ENCODE assay signal across 8 mouse cellular contexts in the genomic region with DNA sequence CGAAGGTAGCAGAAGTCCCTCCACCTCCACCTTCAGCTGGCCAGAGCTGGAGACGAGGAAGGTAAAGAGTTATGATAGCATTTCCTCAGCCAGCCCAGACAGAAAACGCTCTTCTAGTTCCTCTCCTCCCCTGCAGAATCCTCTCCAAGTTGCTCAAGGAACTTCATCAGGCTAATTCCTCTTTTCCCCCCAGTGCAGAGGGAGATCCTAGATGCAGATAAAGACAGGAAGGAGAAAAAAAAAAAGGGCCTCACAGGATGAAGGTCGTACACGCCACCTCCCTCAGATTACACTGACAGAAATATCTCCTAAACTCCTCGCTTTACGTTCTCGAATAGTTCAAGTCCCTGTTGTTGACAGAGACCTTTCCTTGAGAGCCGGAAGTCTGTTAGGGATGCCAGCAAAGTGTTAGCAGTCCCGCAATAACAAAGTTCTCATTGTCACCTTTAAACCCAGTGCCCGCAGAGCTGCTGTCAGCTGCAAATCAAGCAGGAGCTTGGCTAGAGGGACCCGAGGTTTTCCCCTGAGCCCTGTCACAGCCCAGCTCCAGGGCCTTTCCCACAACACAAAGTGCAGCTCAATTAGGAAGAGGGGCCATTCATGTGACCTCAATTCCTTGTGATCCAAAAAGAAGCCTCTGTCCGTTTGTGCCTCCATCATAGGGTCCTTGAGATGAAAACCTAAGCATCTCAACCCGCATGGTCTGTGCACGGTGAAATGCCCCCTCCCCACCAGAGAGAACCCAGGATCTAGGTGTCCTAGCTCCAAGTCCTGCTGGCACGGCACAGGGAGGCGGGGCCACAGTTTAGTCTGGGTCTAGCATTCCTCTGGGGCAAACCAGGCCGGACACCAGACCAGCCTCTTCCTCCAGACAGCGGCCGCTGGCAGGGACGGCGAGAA. TPM values are rescaled to one million over a fixed set of nuclear protein-coding genes. Genes with fewer than 3 reads are reported as not detected.
DNase-seq lines count a peak whose midpoint lies in the region; ATAC-seq and TF ChIP-seq lines count a peak whose summit lies in the region.

No protein-coding gene starts in this region.

- H3K36me3 ChIP-seq in ES-Bruce4 (ENCODE audit: control insufficient read depth, insufficient read depth, low read length, poor library complexity, severe bottlenecking) = peaks cover 10% of the 10 kb centered on the region
- peaks cover 39% of the 10 kb centered on the region for H3K36me3 ChIP-seq in heart, embryonic 14.5 days (ENCODE audit: control insufficient read depth, insufficient read depth, low read length)
- peaks cover 50% of the 10 kb centered on the region for H3K36me3 ChIP-seq in kidney, embryonic 15.5 days

- H3K4me3 ChIP-seq in ES-Bruce4 (ENCODE audit: low read depth, low read length) = peak overlapping the region; percentile 61
- peak overlapping the region; percentile 79 for H3K4me3 ChIP-seq in embryonic fibroblast, embryonic 13.5 days (ENCODE audit: insufficient read depth, low read length)
- H3K4me3 ChIP-seq in heart, embryonic 14.5 days (ENCODE audit: control insufficient read depth in 1 of 2, insufficient read depth in 1 of 2, low read depth in 1 of 2, low read length in 2 of 2) = peak overlapping the region; percentile 65 to 75
- H3K4me3 ChIP-seq in kidney, embryonic 15.5 days (replicated peaks) = peak overlapping the region; percentile 96

- TF ChIP-seq POLR2A in ES-Bruce4 (IDR thresholded peaks at IDR 0.05; ENCODE audit: insufficient read depth, low read length) = no peak
- TF ChIP-seq POLR2A in embryonic fibroblast, embryonic 13.5 days (IDR thresholded peaks at IDR 0.05; ENCODE audit: low read depth, low read length) = peak; percentile 80

- DNase-seq in adrenal gland, postnatal 36 days = peak; percentile 80 to 86
- DNase-seq in lung, postnatal 14 days = peak; percentile 77
- DNase-seq in retina, postnatal 1 day = peak; percentile 58

- no peaks in the 10 kb centered on the region for H3K27me3 ChIP-seq in ES-Bruce4 (ENCODE audit: control insufficient read depth, insufficient read depth, low read length, poor library complexity, severe bottlenecking)
- H3K27me3 ChIP-seq in heart, embryonic 14.5 days (ENCODE audit: control insufficient read depth, insufficient read depth, low read length) = no peaks in the 10 kb centered on the region
- no peaks in the 10 kb centered on the region for H3K27me3 ChIP-seq in kidney, embryonic 15.5 days

- peak; percentile 29; the same call in 1 of the 2 replicates for ATAC-seq in heart, embryonic 14.5 days (ENCODE audit: insufficient number of reproducible peaks, insufficient read depth, low FRiP score, low read depth)
- ATAC-seq in kidney, embryonic 15.5 days (replicated peaks; ENCODE audit: low FRiP score) = peak; percentile 64
- no peak for ATAC-seq in frontal cortex, adult (ENCODE audit: low TSS enrichment)

- H3K9ac ChIP-seq in ES-Bruce4 (ENCODE audit: low read depth, poor library complexity, severe bottlenecking) = peak overlapping the region; percentile 89
- H3K9ac ChIP-seq in heart, embryonic 14.5 days (ENCODE audit: low read length) = peak overlapping the region; percentile 89
- H3K9ac ChIP-seq in kidney, embryonic 15.5 days = peak overlapping the region; percentile 91

- no peaks in the 10 kb centered on the region for H3K9me3 ChIP-seq in ES-Bruce4 (replicated peaks; ENCODE audit: control insufficient read depth, insufficient read depth, low read length, poor library complexity, severe bottlenecking)
- no peaks in the 10 kb centered on the region for H3K9me3 ChIP-seq in heart, embryonic 14.5 days (ENCODE audit: control insufficient read depth, low read length)
- no peaks in the 10 kb centered on the region for H3K9me3 ChIP-seq in kidney, embryonic 15.5 days (replicated peaks)

- H3K4me2 ChIP-seq in heart, embryonic 14.5 days (ENCODE audit: low read length) = peak overlapping the region; percentile 85
- H3K4me2 ChIP-seq in kidney, embryonic 15.5 days = peak overlapping the region; percentile 94

- WGBS in heart, embryonic 14.5 days = 12% methylated on average over 22 of the region's 22 CpGs
- WGBS in kidney, embryonic 15.5 days = 5% methylated on average over 22 of the region's 22 CpGs

- peaks cover 2% of the 10 kb centered on the region for H3K4me1 ChIP-seq in ES-Bruce4 (ENCODE audit: control insufficient read depth, insufficient read depth, low read length)
- peaks cover 4% of the 10 kb centered on the region for H3K4me1 ChIP-seq in embryonic fibroblast, embryonic 13.5 days (ENCODE audit: control insufficient read depth, insufficient read depth, low read length)
- H3K4me1 ChIP-seq in heart, embryonic 14.5 days (ENCODE audit: control insufficient read depth in 2 of 2, insufficient read depth in 2 of 2, low read length in 2 of 2) = peaks cover 7 to 13% of the 10 kb centered on the region in 2 experiments
- H3K4me1 ChIP-seq in kidney, embryonic 15.5 days = peaks cover 81% of the 10 kb centered on the region

- no peak overlapping the region for H3K27ac ChIP-seq in ES-Bruce4 (ENCODE audit: insufficient read depth, low read length)
- H3K27ac ChIP-seq in embryonic fibroblast, embryonic 13.5 days (ENCODE audit: insufficient read depth, low read length) = peak overlapping the region; percentile 63
- H3K27ac ChIP-seq in heart, embryonic 14.5 days (replicated peaks in 1 of 2; ENCODE audit: control insufficient read depth in 1 of 2, insufficient read depth in 1 of 2, low read depth in 2 of 2, low read length in 2 of 2) = peak overlapping the region; percentile 74 to 89
- peak overlapping the region; percentile 97 for H3K27ac ChIP-seq in kidney, embryonic 15.5 days

- no peak for TF ChIP-seq CTCF in ES-Bruce4 (IDR thresholded peaks at IDR 0.05; ENCODE audit: low read depth, low read length)
- TF ChIP-seq CTCF in embryonic fibroblast, embryonic 13.5 days (IDR thresholded peaks at IDR 0.05; ENCODE audit: borderline replicate concordance, insufficient read depth, low read length) = no peak

- no peak for TF ChIP-seq EP300 in ES-Bruce4 (IDR thresholded peaks at IDR 0.05; ENCODE audit: insufficient read depth, low read depth, low read length)

RNA-seq across cellular contexts. Expression of a gene that starts 0.8 kb away (rescaled TPM):
- polyA plus RNA-seq in ES-Bruce4 (2011; ENCODE audit: insufficient read depth, insufficient read length, low read depth, missing spikeins) = 49.8 and 50.8 TPM in 2 replicates
- total RNA-seq in adrenal gland, postnatal 36 days (2021) = 10 to 100 TPM; 52.4 to 71.7 TPM
- 62.3 and 82.0 TPM in 2 replicates for polyA plus RNA-seq in embryonic fibroblast, embryonic 13.5 days (2011; ENCODE audit: insufficient read length, low read depth, missing spikeins)
- polyA plus RNA-seq in heart, embryonic 14.5 days (2014; fragmentation: Nextera tagmentation; extraction: Ambion mirVana) = 73.3 and 75.7 TPM in 2 replicates
- 100 and 129 TPM in 2 replicates for polyA plus RNA-seq in kidney, embryonic 15.5 days (2015; fragmentation: Nextera tagmentation; extraction: Ambion mirVana)

RNA-seq across cellular contexts. Expression of a gene that starts 4.8 kb away (rescaled TPM):
- 50.9 and 54.3 TPM in 2 replicates for polyA plus RNA-seq in ES-Bruce4 (2011; ENCODE audit: insufficient read depth, insufficient read length, low read depth, missing spikeins)
- 10 to 100 TPM; 19.0 to 21.6 TPM for total RNA-seq in adrenal gland, postnatal 36 days (2021)
- 187 TPM in 2 replicates for polyA plus RNA-seq in embryonic fibroblast, embryonic 13.5 days (2011; ENCODE audit: insufficient read length, low read depth, missing spikeins)
- polyA plus RNA-seq in heart, embryonic 14.5 days (2014; fragmentation: Nextera tagmentation; extraction: Ambion mirVana) = 18.2 and 22.8 TPM in 2 replicates
- polyA plus RNA-seq in kidney, embryonic 15.5 days (2015; fragmentation: Nextera tagmentation; extraction: Ambion mirVana) = 40.6 and 52.6 TPM in 2 replicates

RNA-seq across cellular contexts. Expression of a gene that starts 14.2 kb away (rescaled TPM):
- polyA plus RNA-seq in ES-Bruce4 (2011; ENCODE audit: insufficient read depth, insufficient read length, low read depth, missing spikeins) = 24.6 and 35.2 TPM in 2 replicates
- 1 to 10 TPM in 1 of 2 experiments, under 1 TPM in 1; 0.89 to 1.1 TPM for total RNA-seq in adrenal gland, postnatal 36 days (2021)
- 2.2 and 2.8 TPM in 2 replicates for polyA plus RNA-seq in embryonic fibroblast, embryonic 13.5 days (2011; ENCODE audit: insufficient read length, low read depth, missing spikeins)
- 17.4 and 19.3 TPM in 2 replicates for polyA plus RNA-seq in heart, embryonic 14.5 days (2014; fragmentation: Nextera tagmentation; extraction: Ambion mirVana)
- polyA plus RNA-seq in kidney, embryonic 15.5 days (2015; fragmentation: Nextera tagmentation; extraction: Ambion mirVana) = 3.1 and 3.3 TPM in 2 replicates

RNA-seq across cellular contexts. Expression of a gene that starts 16.7 kb away (rescaled TPM):
- 36.7 and 39.2 TPM in 2 replicates for polyA plus RNA-seq in ES-Bruce4 (2011; ENCODE audit: insufficient read depth, insufficient read length, low read depth, missing spikeins)
- total RNA-seq in adrenal gland, postnatal 36 days (2021) = 10 to 100 TPM; 39.2 to 48.1 TPM
- 24.3 and 25.2 TPM in 2 replicates for polyA plus RNA-seq in embryonic fibroblast, embryonic 13.5 days (2011; ENCODE audit: insufficient read length, low read depth, missing spikeins)
- polyA plus RNA-seq in heart, embryonic 14.5 days (2014; fragmentation: Nextera tagmentation; extraction: Ambion mirVana) = 17.6 and 22.8 TPM in 2 replicates
- polyA plus RNA-seq in kidney, embryonic 15.5 days (2015; fragmentation: Nextera tagmentation; extraction: Ambion mirVana) = 41.1 and 43.5 TPM in 2 replicates

RNA-seq across cellular contexts. Expression of a gene that starts 29.7 kb away (rescaled TPM):
- polyA plus RNA-seq in ES-Bruce4 (2011; ENCODE audit: insufficient read depth, insufficient read length, low read depth, missing spikeins) = 7.7 and 9.5 TPM in 2 replicates
- 1 to 10 TPM; 6.3 to 6.8 TPM for total RNA-seq in adrenal gland, postnatal 36 days (2021)
- polyA plus RNA-seq in embryonic fibroblast, embryonic 13.5 days (2011; ENCODE audit: insufficient read length, low read depth, missing spikeins) = 28.3 and 39.3 TPM in 2 replicates
- 1.5 and 2.0 TPM in 2 replicates for polyA plus RNA-seq in heart, embryonic 14.5 days (2014; fragmentation: Nextera tagmentation; extraction: Ambion mirVana)
- 7.5 and 7.7 TPM in 2 replicates for polyA plus RNA-seq in kidney, embryonic 15.5 days (2015; fragmentation: Nextera tagmentation; extraction: Ambion mirVana)
